Mouse (Mus musculus): ENCODE measurements at regions not wholly inside any gene's neighbourhood (a gene's known extent, or its start where the extent isn't known, plus 50 kb on each side); places are given as distances from the start of the nearest gene placed in this dataset.
A peak's percentile ranks its signal among the peaks of the same experiment; 100 is the strongest.

DNA sequence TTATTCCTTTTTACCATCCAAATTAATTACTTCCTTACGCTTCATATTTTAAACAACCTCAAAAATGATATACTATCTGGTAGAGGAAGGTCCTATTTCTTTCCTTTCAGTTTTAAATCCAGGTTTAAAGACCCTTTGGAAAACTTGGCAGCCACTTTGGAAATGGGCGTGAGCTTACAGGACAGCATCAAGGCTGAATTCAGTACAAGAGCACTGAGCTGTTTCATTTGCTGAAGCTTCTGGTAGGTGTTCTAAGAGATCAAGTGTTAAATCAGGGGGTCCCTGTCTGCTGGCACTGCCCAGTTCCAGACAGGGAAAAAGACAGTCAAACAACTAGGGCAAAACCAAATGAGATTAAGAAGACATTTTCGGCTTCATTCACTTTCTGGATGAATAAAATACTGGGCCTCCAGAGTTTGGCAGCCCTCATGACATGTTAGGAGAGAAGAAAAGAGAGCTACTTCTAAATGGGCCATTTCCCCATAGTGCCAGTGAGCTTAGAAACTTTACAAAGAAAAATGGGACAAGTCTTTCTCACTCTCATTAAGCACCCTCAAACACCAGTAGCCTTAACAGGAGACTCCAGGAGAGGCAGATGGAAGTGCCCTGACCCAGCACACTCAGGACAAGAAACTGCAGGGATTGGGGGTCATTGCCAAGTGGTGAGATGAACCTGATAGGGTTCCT lies 150.9 kb upstream of the Trp63 start:
- DNase-seq (ENCODE audit: low spot score): no peak
- no peak for ATAC-seq (ENCODE audit: low FRiP score, low read depth)
- H3K36me3 ChIP-seq (ENCODE audit: control insufficient read depth, insufficient read depth, low read length): no peaks in the 10 kb centered on the region
- H3K9me3 ChIP-seq (ENCODE audit: control insufficient read depth, low read length): no peaks in the 10 kb centered on the region
- H3K27ac ChIP-seq (replicated peaks; ENCODE audit: low read depth, low read length): no peak overlapping the region
- H3K4me1 ChIP-seq (ENCODE audit: control insufficient read depth, insufficient read depth, low read length): no peaks in the 10 kb centered on the region
- H3K27me3 ChIP-seq (ENCODE audit: control insufficient read depth, insufficient read depth, low read length): no peaks in the 10 kb centered on the region
- TF ChIP-seq POLR2A (IDR thresholded peaks at IDR 0.05; ENCODE audit: borderline replicate concordance, extremely low read depth, insufficient read depth, insufficient read length): no peak
- H3K4me2 ChIP-seq (replicated peaks; ENCODE audit: low read depth, low read length, severe bottlenecking): no peak overlapping the region
- H3K4me3 ChIP-seq (replicated peaks; ENCODE audit: low read length): no peak overlapping the region
- WGBS: 79% methylated on average over 3 of the region's 3 CpGs
- H3K9ac ChIP-seq (ENCODE audit: low read depth, low read length, severe bottlenecking): no peak overlapping the region

DNA sequence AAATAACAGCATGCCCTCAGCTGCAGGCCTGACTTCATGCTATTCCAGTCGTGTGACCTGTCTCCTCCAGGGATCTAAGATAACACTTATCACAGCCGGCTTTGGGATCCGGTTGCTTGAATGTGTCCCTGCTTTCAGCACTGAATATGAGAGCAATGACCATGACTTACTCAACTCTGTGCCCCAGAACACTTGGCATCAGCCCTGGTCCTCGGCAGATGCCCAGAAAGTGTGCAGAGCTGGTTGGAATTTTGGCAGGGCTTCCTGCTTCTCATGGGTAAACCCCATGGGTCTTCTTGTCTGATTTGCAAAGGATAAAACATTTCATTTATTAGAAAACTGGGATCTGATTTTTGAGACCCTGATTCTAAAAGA lies 150.4 kb upstream of the Trp63 start:
- Histone ChIP-seq H3K4me3 (replicated peaks; ENCODE audit: low read length) (no peak overlapping the region), H3K9ac (ENCODE audit: low read depth, low read length, severe bottlenecking) (no peak overlapping the region), H3K4me2 (replicated peaks; ENCODE audit: low read depth, low read length, severe bottlenecking) (no peak overlapping the region), H3K36me3 (ENCODE audit: control insufficient read depth, insufficient read depth, low read length) (no peaks in the 10 kb centered on the region), H3K27ac (replicated peaks; ENCODE audit: low read depth, low read length) (no peak overlapping the region), H3K4me1 (ENCODE audit: control insufficient read depth, insufficient read depth, low read length) (no peaks in the 10 kb centered on the region), H3K9me3 (ENCODE audit: control insufficient read depth, low read length) (no peaks in the 10 kb centered on the region), H3K27me3 (ENCODE audit: control insufficient read depth, insufficient read depth, low read length) (no peaks in the 10 kb centered on the region)
- 79% methylated on average over 4 of the region's 4 CpGs for WGBS
- ATAC-seq (ENCODE audit: low FRiP score, low read depth): no peak
- DNase-seq (ENCODE audit: low spot score): peak; percentile 15
- no peak for TF ChIP-seq POLR2A (IDR thresholded peaks at IDR 0.05; ENCODE audit: borderline replicate concordance, extremely low read depth, insufficient read depth, insufficient read length)

DNA sequence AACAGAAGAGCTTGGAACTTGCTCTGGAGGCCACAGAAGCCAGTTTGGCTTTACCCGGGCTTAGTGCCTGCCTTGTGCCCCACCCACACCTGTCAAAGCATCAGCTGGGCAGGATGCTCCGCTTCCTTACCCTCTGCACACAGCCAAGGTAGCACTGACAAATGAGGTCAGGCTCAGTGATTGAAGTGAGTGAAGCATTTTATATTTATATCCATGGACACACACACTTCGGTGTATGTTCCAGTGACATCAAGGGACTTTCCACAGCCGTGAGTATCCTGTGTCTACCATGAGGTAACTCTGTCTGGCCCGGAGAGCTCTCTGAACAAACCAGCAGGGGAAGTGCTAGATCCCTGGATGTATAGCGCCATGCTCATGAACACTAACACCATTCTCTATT lies 147.0 kb upstream of the Trp63 start:
- Histone ChIP-seq H3K9ac (ENCODE audit: low read depth, low read length, severe bottlenecking) (no peak overlapping the region), H3K27me3 (ENCODE audit: control insufficient read depth, insufficient read depth, low read length) (no peaks in the 10 kb centered on the region), H3K27ac (replicated peaks; ENCODE audit: low read depth, low read length) (no peak overlapping the region), H3K4me3 (replicated peaks; ENCODE audit: low read length) (no peak overlapping the region), H3K36me3 (ENCODE audit: control insufficient read depth, insufficient read depth, low read length) (no peaks in the 10 kb centered on the region), H3K4me2 (replicated peaks; ENCODE audit: low read depth, low read length, severe bottlenecking) (no peak overlapping the region), H3K4me1 (ENCODE audit: control insufficient read depth, insufficient read depth, low read length) (no peaks in the 10 kb centered on the region), H3K9me3 (ENCODE audit: control insufficient read depth, low read length) (no peaks in the 10 kb centered on the region)
- no peak for DNase-seq (ENCODE audit: low spot score)
- no peak for TF ChIP-seq POLR2A (IDR thresholded peaks at IDR 0.05; ENCODE audit: borderline replicate concordance, extremely low read depth, insufficient read depth, insufficient read length)
- no peak for ATAC-seq (ENCODE audit: low FRiP score, low read depth)
- WGBS: 82% methylated on average over 6 of the region's 6 CpGs

DNA sequence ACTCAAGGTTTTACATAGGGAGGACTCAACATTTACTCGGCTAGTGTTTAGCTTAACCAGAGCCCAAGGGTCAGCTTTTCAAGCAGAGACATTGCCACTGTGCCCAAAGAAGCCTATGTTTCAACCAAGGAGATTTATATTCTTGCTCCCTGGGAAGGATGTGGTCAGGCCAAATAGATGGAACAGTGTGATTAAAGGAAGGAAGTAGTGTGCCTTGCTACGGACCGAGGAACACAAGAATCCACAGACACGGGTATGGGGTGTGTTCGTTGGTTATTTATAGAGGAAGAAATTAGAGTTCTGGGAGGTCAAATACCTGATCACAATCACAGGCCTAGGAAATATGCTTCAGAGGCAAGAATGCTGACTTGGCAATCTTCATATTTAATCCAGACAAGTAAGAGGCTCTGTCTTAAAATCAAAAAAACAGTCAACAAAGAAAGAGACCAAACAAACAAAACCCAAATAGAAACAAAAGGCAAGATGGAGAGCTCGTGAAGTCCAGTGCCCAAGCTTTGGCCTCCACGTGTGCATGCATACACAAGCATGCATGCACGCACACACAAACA lies 133.9 kb upstream of the Trp63 start:
- Histone ChIP-seq H3K9me3 (ENCODE audit: control insufficient read depth, low read length) (no peaks in the 10 kb centered on the region), H3K9ac (ENCODE audit: low read depth, low read length, severe bottlenecking) (no peak overlapping the region), H3K4me2 (replicated peaks; ENCODE audit: low read depth, low read length, severe bottlenecking) (no peak overlapping the region), H3K27me3 (ENCODE audit: control insufficient read depth, insufficient read depth, low read length) (no peaks in the 10 kb centered on the region), H3K4me1 (ENCODE audit: control insufficient read depth, insufficient read depth, low read length) (no peaks in the 10 kb centered on the region), H3K27ac (replicated peaks; ENCODE audit: low read depth, low read length) (no peak overlapping the region), H3K36me3 (ENCODE audit: control insufficient read depth, insufficient read depth, low read length) (no peaks in the 10 kb centered on the region), H3K4me3 (replicated peaks; ENCODE audit: low read length) (no peak overlapping the region)
- ATAC-seq (ENCODE audit: low FRiP score, low read depth): no peak
- no peak for DNase-seq (ENCODE audit: low spot score)
- no peak for TF ChIP-seq POLR2A (IDR thresholded peaks at IDR 0.05; ENCODE audit: borderline replicate concordance, extremely low read depth, insufficient read depth, insufficient read length)
- 85% methylated on average over 8 of the region's 8 CpGs for WGBS

DNA sequence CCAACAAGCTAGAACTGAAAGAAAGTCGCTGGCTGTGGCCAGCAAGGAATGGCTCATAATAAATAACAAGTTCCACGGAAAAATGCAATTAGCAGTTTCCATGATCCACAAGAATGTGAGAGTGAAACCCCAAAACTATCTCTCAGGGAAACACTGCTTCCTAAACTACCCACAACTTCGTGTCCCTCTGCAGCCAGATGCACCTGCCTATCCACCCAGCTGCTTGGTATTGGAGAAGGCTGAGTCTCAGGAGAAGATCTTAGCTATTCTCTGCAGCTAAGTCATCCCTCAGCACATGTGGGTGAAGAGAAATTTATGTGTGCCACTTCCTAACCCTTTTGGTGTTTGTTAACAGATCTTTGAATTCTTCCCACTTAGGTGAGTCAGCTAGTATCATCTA lies 126.4 kb upstream of the Trp63 start:
- WGBS: 66% methylated on average over 3 of the region's 3 CpGs
- no peaks in the 10 kb centered on the region for H3K4me1 ChIP-seq (ENCODE audit: control insufficient read depth, insufficient read depth, low read length)
- H3K4me3 ChIP-seq (replicated peaks; ENCODE audit: low read length): no peak overlapping the region
- no peaks in the 10 kb centered on the region for H3K27me3 ChIP-seq (ENCODE audit: control insufficient read depth, insufficient read depth, low read length)
- H3K36me3 ChIP-seq (ENCODE audit: control insufficient read depth, insufficient read depth, low read length): no peaks in the 10 kb centered on the region
- H3K9ac ChIP-seq (ENCODE audit: low read depth, low read length, severe bottlenecking): no peak overlapping the region
- ATAC-seq (ENCODE audit: low FRiP score, low read depth) (no peak), DNase-seq (ENCODE audit: low spot score) (no peak)
- H3K4me2 ChIP-seq (replicated peaks; ENCODE audit: low read depth, low read length, severe bottlenecking): no peak overlapping the region
- H3K27ac ChIP-seq (replicated peaks; ENCODE audit: low read depth, low read length): no peak overlapping the region
- TF ChIP-seq POLR2A (IDR thresholded peaks at IDR 0.05; ENCODE audit: borderline replicate concordance, extremely low read depth, insufficient read depth, insufficient read length): no peak
- H3K9me3 ChIP-seq (ENCODE audit: control insufficient read depth, low read length): no peaks in the 10 kb centered on the region
